Mouse (Mus musculus) leukemia stem cell, adult 10-12 weeks (primary cell): ENCODE results near the gene Pfn4. TPM values are rescaled to one million over a fixed set of nuclear protein-coding genes. Genes with fewer than 3 reads are reported as not detected.

Experiments used
- polyA plus RNA-seq: library from polyadenylated mRNA; stranded (reverse); fragments of >175 nt; gene quantifications from 2 replicates; pipeline ENCODE4 v1.2.3, GENCODE M21; 2012; ENCODE audit warnings: low replicate concordance

The Pfn4 gene
- not detected in 2 replicates for polyA plus RNA-seq

DNA sequence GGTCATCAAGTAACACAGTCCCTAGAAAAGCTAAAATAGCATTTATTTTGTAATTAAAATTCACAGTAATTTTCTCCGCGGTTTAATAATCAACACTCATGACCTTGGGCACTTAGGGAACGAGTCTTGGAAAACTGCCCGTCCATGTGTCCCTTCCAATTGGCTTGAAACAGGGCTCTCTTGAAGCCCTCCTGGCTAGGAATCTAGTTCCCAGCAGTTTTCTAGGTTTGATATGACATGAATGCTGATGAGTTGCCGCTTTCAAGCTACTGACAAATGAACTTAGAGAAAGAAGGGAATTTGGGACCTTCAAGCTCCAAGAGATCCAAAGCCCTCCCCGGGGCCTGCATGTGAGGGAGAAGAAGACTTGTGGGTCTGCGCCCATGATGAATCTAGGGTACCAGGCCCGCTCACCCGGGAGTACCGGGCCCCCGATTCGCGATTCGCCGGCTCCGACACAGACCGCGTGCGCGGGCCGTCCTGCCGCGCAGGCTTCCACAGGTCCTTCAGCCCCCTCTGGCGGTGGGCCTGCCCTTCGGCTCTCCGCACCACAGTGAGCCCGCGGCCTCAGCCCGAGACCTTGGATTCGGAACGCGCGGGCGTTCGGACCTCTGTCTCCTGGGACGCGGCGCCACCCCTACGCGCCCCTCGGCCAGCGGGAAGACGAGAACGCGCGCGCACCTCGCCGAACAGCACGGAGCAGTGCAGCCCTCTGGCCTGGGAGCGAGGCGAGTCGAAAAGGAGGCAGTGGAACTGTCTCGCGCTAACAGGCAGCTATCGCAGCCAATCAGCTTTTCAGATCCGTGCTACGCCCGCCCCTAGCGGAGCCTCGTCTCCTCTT is at the start of gene Pfn4, which contains the start of gene Fam228b:
Gene Pfn4, plus strand, starts transcription at position 531 of the 841 bp plus-strand sequence.
Gene Fam228b, minus strand, starts transcription at position 776 of the 841 bp plus-strand sequence.

DNA sequence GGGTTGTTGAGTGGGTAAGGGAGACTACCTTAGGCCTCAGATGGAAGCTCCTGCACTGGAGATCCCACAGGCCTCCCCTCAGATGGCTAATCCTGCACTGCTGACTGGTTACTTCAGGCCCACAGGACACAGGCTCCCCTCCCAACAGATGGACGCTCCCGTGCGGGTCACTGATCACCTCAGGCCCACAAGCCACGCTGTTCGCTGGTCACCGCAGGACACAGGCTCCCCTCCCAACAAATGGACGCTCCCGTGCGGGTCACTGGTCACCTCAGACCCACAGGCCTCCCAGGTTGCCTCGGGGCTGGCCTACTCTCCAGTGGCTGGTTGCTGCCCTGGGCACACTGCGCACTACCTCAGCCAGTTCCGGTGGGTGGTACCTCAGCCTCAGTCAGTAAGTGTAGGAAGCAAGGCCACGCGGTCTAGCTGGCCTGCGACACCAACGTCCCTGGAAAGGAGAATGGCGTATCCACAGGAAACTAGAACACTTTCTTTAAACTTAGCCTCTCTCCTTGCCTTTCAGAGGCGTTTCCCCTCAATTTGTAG is 30.7 kb upstream of the Pfn4 start, which contains the start of gene Fam228a:
Gene Fam228a, minus strand, starts transcription at position 400 of the 546 bp plus-strand sequence.

GRCm38 (mm10) chr12:4817361-4818101 is 48.7 kb downstream of the Pfn4 start, which contains the start of gene Sf3b6:
Gene Sf3b6, plus strand, starts transcription at chr12:4817544.

Other genes starting within 250 kb of the Pfn4 start
- gene Itsn2, start 176.4 kb upstream of the Pfn4 start, polyA plus RNA-seq = 5.7 and 14.2 TPM in 2 replicates
- gene Gm3625, start 176.1 kb upstream of the Pfn4 start, polyA plus RNA-seq = not detected in 2 replicates
- gene Fam228a, start 30.6 kb upstream of the Pfn4 start, polyA plus RNA-seq = not detected in 2 replicates
- gene Fam228b, start 245 bp downstream of the Pfn4 start, polyA plus RNA-seq = 0.55 and 0.60 TPM in 2 replicates
- gene Sf3b6, start 48.5 kb downstream of the Pfn4 start, polyA plus RNA-seq = 0.87 and 4.3 TPM in 2 replicates
- gene Fkbp1b, start 72.6 kb downstream of the Pfn4 start, polyA plus RNA-seq = 0.31 TPM in 1 of 2 replicates, not detected in the other
- 0.54 and 1.8 TPM in 2 replicates for gene Wdcp, start 74.3 kb downstream of the Pfn4 start, polyA plus RNA-seq
- gene Mfsd2b, start 105.3 kb downstream of the Pfn4 start, polyA plus RNA-seq = 148 and 238 TPM in 2 replicates
- gene Ubxn2a, start 138.7 kb downstream of the Pfn4 start, polyA plus RNA-seq = 3.0 and 21.0 TPM in 2 replicates
- gene Atad2b, start 148.3 kb downstream of the Pfn4 start, polyA plus RNA-seq = 37.1 and 40.0 TPM in 2 replicates